19 mouse cellular contexts compared by ENCODE assay signal in genomic region chr2:68804117-68804516, GRCm38 (mm10). TPM values are rescaled to one million over a fixed set of nuclear protein-coding genes. Genes with fewer than 3 reads are reported as not detected.
DNase-seq lines count a peak whose midpoint lies in the region; ATAC-seq and TF ChIP-seq lines count a peak whose summit lies in the region.
"Had no signal": no experiment of that assay in that cellular context is flagged by ENCODE, and none has a peak within 500 bp of the region (broad histone marks: within the 10 kb centered on the region; RNA-seq: fewer than 3 reads in every experiment).

No protein-coding gene starts in this region.

- H3K27me3 ChIP-seq in liver, postnatal 0 days (ENCODE audit: insufficient read depth, low read length) = no peaks in the 10 kb centered on the region
- no peaks in the 10 kb centered on the region for H3K27me3 ChIP-seq in liver, embryonic 12.5 days (replicated peaks)
- H3K27me3 ChIP-seq in intestine, embryonic 16.5 days (replicated peaks; ENCODE audit: control insufficient read depth, insufficient read depth, low read length) = no peaks in the 10 kb centered on the region
- no peaks in the 10 kb centered on the region for H3K27me3 ChIP-seq in midbrain, embryonic 14.5 days (ENCODE audit: control insufficient read depth, insufficient read depth, low read length)
- H3K27me3 ChIP-seq: embryonic facial prominence, embryonic 12.5 days; forebrain, embryonic 13.5 days; forebrain, embryonic 15.5 days had no signal

- TF ChIP-seq EP300 in liver, postnatal 0 days (IDR thresholded peaks at IDR 0.05; ENCODE audit: low read depth) = no peak

- H3K27ac ChIP-seq in liver, postnatal 0 days (ENCODE audit: low read depth) = peak overlapping the region; percentile 70
- H3K27ac ChIP-seq in liver, embryonic 12.5 days = no peak overlapping the region
- peak overlapping the region; percentile 31; the same call in 1 of the 2 replicates for H3K27ac ChIP-seq in intestine, embryonic 16.5 days (ENCODE audit: low read length)
- H3K27ac ChIP-seq in midbrain, embryonic 14.5 days (replicated peaks; ENCODE audit: low read depth, low read length) = no peak overlapping the region
- H3K27ac ChIP-seq: embryonic facial prominence, embryonic 10.5 days; embryonic facial prominence, embryonic 12.5 days; forebrain, embryonic 13.5 days; forebrain, embryonic 15.5 days had no signal

- H3K9ac ChIP-seq in liver, postnatal 0 days (replicated peaks) = no peak overlapping the region
- no peak overlapping the region for H3K9ac ChIP-seq in liver, embryonic 12.5 days
- no peak overlapping the region for H3K9ac ChIP-seq in intestine, embryonic 16.5 days (ENCODE audit: low read depth, low read length)
- no peak overlapping the region for H3K9ac ChIP-seq in midbrain, embryonic 14.5 days (replicated peaks; ENCODE audit: low read length)
- H3K9ac ChIP-seq: embryonic facial prominence, embryonic 12.5 days; forebrain, embryonic 13.5 days; forebrain, embryonic 15.5 days; forebrain, postnatal 0 days had no signal

- 72% methylated on average over 6 of the region's 6 CpGs for WGBS in liver, postnatal 0 days (ENCODE audit: insufficient replicate concordance)
- 84% methylated on average over 6 of the region's 6 CpGs for WGBS in liver, embryonic 12.5 days (ENCODE audit: insufficient replicate concordance)
- WGBS in intestine, embryonic 16.5 days = 66% methylated on average over 6 of the region's 6 CpGs
- WGBS in midbrain, embryonic 14.5 days = 91% methylated on average over 6 of the region's 6 CpGs

- DNase-seq in liver, postnatal 0 days = no peak
- no peak for DNase-seq in embryo, embryonic 10 days (ENCODE audit: low spot score)
- no peak for DNase-seq in midbrain, embryonic 14.5 days
- DNase-seq: adrenal gland, adult 2 months; adrenal gland, postnatal 10 days; adrenal gland, postnatal 25 days; cerebellum, adult 11 months; cerebellum, adult 18-20 months; cerebellum, adult 8-10 months; cerebellum, adult 9-11 months; cerebellum, postnatal 14 days; cerebellum, postnatal 36 days; forebrain, postnatal 0 days had no signal

- no peak overlapping the region for H3K4me3 ChIP-seq in liver, postnatal 0 days (ENCODE audit: low read depth, low read length)
- no peak overlapping the region for H3K4me3 ChIP-seq in liver, embryonic 12.5 days
- H3K4me3 ChIP-seq in intestine, embryonic 16.5 days (ENCODE audit: low read length) = no peak overlapping the region
- H3K4me3 ChIP-seq in midbrain, embryonic 14.5 days (replicated peaks; ENCODE audit: low read depth, low read length) = no peak overlapping the region
- H3K4me3 ChIP-seq: embryonic facial prominence, embryonic 10.5 days; embryonic facial prominence, embryonic 12.5 days; forebrain, embryonic 13.5 days; forebrain, embryonic 15.5 days had no signal

- H3K9me3 ChIP-seq in liver, postnatal 0 days (ENCODE audit: low read length) = no peaks in the 10 kb centered on the region
- H3K9me3 ChIP-seq in liver, embryonic 12.5 days (replicated peaks) = no peaks in the 10 kb centered on the region
- H3K9me3 ChIP-seq in intestine, embryonic 16.5 days (ENCODE audit: control insufficient read depth, low read length) = no peaks in the 10 kb centered on the region
- no peaks in the 10 kb centered on the region for H3K9me3 ChIP-seq in midbrain, embryonic 14.5 days (ENCODE audit: control insufficient read depth, low read length)
- H3K9me3 ChIP-seq: embryonic facial prominence, embryonic 10.5 days; embryonic facial prominence, embryonic 12.5 days; forebrain, embryonic 13.5 days; forebrain, embryonic 15.5 days had no signal

- H3K36me3 ChIP-seq in liver, postnatal 0 days (replicated peaks; ENCODE audit: insufficient read depth, low read length) = no peaks in the 10 kb centered on the region
- H3K36me3 ChIP-seq in liver, embryonic 12.5 days = no peaks in the 10 kb centered on the region
- no peaks in the 10 kb centered on the region for H3K36me3 ChIP-seq in intestine, embryonic 16.5 days (ENCODE audit: control insufficient read depth, insufficient read depth, low read length)
- no peaks in the 10 kb centered on the region for H3K36me3 ChIP-seq in midbrain, embryonic 14.5 days (ENCODE audit: control insufficient read depth, insufficient read depth, low read length)
- H3K36me3 ChIP-seq: embryonic facial prominence, embryonic 10.5 days; embryonic facial prominence, embryonic 12.5 days; forebrain, embryonic 15.5 days had no signal

- peak; percentile 68 for ATAC-seq in liver, postnatal 0 days
- no peak for ATAC-seq in liver, embryonic 12.5 days
- peak; percentile 89 for ATAC-seq in intestine, embryonic 16.5 days
- no peak for ATAC-seq in midbrain, embryonic 14.5 days (ENCODE audit: low FRiP score, low TSS enrichment)
- ATAC-seq: forebrain, embryonic 13.5 days; forebrain, embryonic 15.5 days; forebrain, postnatal 0 days had no signal

- no peak overlapping the region for H3K4me2 ChIP-seq in liver, postnatal 0 days (ENCODE audit: low read depth, low read length)
- no peak overlapping the region for H3K4me2 ChIP-seq in liver, embryonic 12.5 days
- no peak overlapping the region for H3K4me2 ChIP-seq in intestine, embryonic 16.5 days (ENCODE audit: low read depth, low read length)
- no peak overlapping the region for H3K4me2 ChIP-seq in midbrain, embryonic 14.5 days (ENCODE audit: low read length)
- H3K4me2 ChIP-seq: embryonic facial prominence, embryonic 12.5 days; forebrain, embryonic 13.5 days; forebrain, embryonic 15.5 days had no signal

- TF ChIP-seq CTCF in liver, postnatal 0 days (IDR thresholded peaks at IDR 0.05; ENCODE audit: low read depth) = no peak

- H3K4me1 ChIP-seq in liver, postnatal 0 days (ENCODE audit: insufficient read depth) = peaks cover 7% of the 10 kb centered on the region; the same call in 1 of the 2 replicates
- H3K4me1 ChIP-seq in liver, embryonic 12.5 days = no peaks in the 10 kb centered on the region
- H3K4me1 ChIP-seq in intestine, embryonic 16.5 days (ENCODE audit: control insufficient read depth, insufficient read depth, low read length) = 0 out of 2 replicates have a peak, but pooled peaks cover 2% of the 10 kb centered on the region
- H3K4me1 ChIP-seq in midbrain, embryonic 14.5 days (ENCODE audit: control insufficient read depth, insufficient read depth, low read length) = peaks cover 20% of the 10 kb centered on the region

RNA-seq across cellular contexts. Expression of gene Cers6, which starts 57.1 kb away (rescaled TPM):
- 6.1 and 8.2 TPM in 2 replicates for polyA plus RNA-seq in liver, postnatal 0 days (2015; fragmentation: Nextera tagmentation; extraction: Ambion mirVana)
- polyA plus RNA-seq in liver, embryonic 12.5 days (2016; fragmentation: Nextera tagmentation; extraction: Ambion mirVana) = 7.0 and 7.3 TPM in 2 replicates
- 39.6 and 47.9 TPM in 2 replicates for polyA plus RNA-seq in intestine, embryonic 16.5 days (2015; fragmentation: Nextera tagmentation; extraction: Ambion mirVana)
- polyA plus RNA-seq in midbrain, embryonic 14.5 days (2014; fragmentation: Nextera tagmentation; extraction: Ambion mirVana) = 84.3 and 88.4 TPM in 2 replicates

Comparison
In these comparisons a context has a peak if more than half of its experiments do, and no peak if none do; other contexts are left out.
1. ATAC-seq: peak in liver, postnatal 0 days (single experiment) and intestine, embryonic 16.5 days (single experiment); none in liver, embryonic 12.5 days (single experiment) and midbrain, embryonic 14.5 days (single experiment).
2. H3K27ac ChIP-seq: peak in liver, postnatal 0 days (single experiment) and intestine, embryonic 16.5 days (single experiment); none in liver, embryonic 12.5 days (single experiment) and midbrain, embryonic 14.5 days (single experiment).